Mouse (Mus musculus) neural tube, embryonic 11.5 days (tissue): ENCODE results near the gene Terf2ip. TPM values are rescaled to one million over a fixed set of nuclear protein-coding genes. Genes with fewer than 3 reads are reported as not detected.

Experiments
- ATAC-seq: fragments of 200-750 bp; cut with Nextera tagmentation; 2 replicates; pipeline ENCODE4 v1.8.0; 2017; ENCODE audit warnings: moderate number of reproducible peaks, mild to moderate bottlenecking, moderate TSS enrichment, moderate library complexity; ENCODE audit not compliant: insufficient read depth, low FRiP score, low TSS enrichment
- DNase-seq: peaks from one replicate; pipeline ENCODE4 v3.0.0-alpha.2; 2015; ENCODE audit warnings: low spot score
- H3K27ac ChIP-seq: fragments of 300-500 bp; sonication (generic); 2 replicates; pipeline ENCODE4 v1.5.1; 2014; ENCODE audit warnings: low read depth, mild to moderate bottlenecking, low read length
- H3K27me3 ChIP-seq: fragments of 300-500 bp; sonication (generic); 2 replicates; pipeline ENCODE4 v1.6.1; 2014; ENCODE audit warnings: mild to moderate bottlenecking, low read length, mixed read lengths; ENCODE audit not compliant: control insufficient read depth, insufficient read depth
- H3K36me3 ChIP-seq: fragments of 300-500 bp; sonication (generic); 2 replicates; pipeline ENCODE4 v1.6.1; 2014; ENCODE audit warnings: mild to moderate bottlenecking, low read length, moderate library complexity, mixed read lengths; ENCODE audit not compliant: control insufficient read depth, insufficient read depth
- H3K4me1 ChIP-seq: fragments of 300-500 bp; sonication (generic); 2 replicates; pipeline ENCODE4 v1.6.1; 2014; ENCODE audit warnings: low read length, mixed read lengths; ENCODE audit not compliant: control insufficient read depth, insufficient read depth
- H3K4me2 ChIP-seq: fragments of 300-500 bp; sonication (generic); 2 replicates; pipeline ENCODE4 v1.6.1; 2014; ENCODE audit warnings: low read depth, mild to moderate bottlenecking, moderate library complexity
- H3K4me3 ChIP-seq: fragments of 300-500 bp; sonication (generic); 2 replicates; pipeline ENCODE4 v1.5.1; 2014; ENCODE audit warnings: low read depth, low read length
- H3K9ac ChIP-seq: fragments of 300-500 bp; sonication (generic); 2 replicates; pipeline ENCODE4 v1.6.1; 2014; ENCODE audit warnings: mild to moderate bottlenecking, low read length
- H3K9me3 ChIP-seq: fragments of 300-500 bp; sonication (generic); 2 replicates; pipeline ENCODE4 v1.6.1; 2016; ENCODE audit warnings: low read length; ENCODE audit not compliant: control insufficient read depth
- WGBS: fragments of 180-500 bp; shearing (Covaris S2); extraction: QIAGEN DNeasy Blood & Tissue Kit; methylation state at CpG from one replicate; pipeline ENCODE4 v1.1.7; 2014; 5-methylcytosine and 5-hydroxymethylcytosine counted together
- polyA plus RNA-seq: library from polyadenylated mRNA; unstranded; fragments of >200 nt; fragmentation: Nextera tagmentation; extraction: Ambion mirVana; gene quantifications from 2 replicates; pipeline ENCODE4 v1.2.1, GENCODE M21; 2014

Gene Terf2ip
- polyA plus RNA-seq, 1 experiment from 2014 or later: 35.4 TPM

DNA sequence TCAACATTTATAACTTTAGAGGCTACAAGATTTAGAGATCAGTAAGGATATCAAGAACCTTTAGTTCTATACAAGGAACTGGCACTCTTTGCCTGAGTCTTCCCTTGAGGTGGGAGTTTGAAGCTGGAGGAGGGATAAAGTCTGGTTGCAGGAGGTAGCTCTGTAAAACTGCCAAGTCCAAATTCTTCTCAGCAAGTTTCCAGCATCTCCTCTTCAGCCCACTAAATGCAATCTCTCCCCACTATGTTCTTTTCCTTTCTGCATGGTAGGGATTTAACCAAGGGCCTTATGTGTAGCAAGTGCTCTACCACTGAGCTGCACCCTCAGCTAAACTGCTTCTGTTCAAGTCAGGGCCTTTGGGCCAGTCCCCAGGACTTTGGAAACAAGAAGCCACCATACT lies 43.3 kb downstream of the Terf2ip start:
- no peak for ATAC-seq
- Histone ChIP-seq H3K4me2 (no peak overlapping the region), H3K36me3 (no peaks in the 10 kb centered on the region)

DNA sequence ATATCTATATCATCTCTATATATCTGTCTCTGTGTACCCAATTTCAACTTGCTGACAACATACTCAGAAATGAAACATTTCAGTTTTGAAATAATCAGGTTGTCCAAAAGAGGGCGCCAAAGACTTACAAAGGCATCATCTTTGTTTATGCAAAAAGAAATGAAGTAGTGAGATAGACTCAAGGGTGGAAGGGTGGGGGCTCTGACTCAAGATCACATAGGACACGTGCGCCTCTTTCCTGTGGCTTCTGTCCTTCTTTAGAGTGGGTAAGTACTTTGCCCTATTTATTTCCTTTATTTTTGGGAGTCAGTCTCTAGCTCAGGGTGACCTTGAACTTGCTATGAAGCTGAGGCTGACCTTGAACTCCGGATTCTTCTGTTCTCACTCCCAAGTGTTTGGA lies 50.2 kb downstream of the Terf2ip start:
- 41% methylated on average over 4 of the region's 4 CpGs for WGBS

More for the DNA sequence above, 43.3 kb downstream of the Terf2ip start:
- Histone ChIP-seq H3K9ac (no peak overlapping the region), H3K4me3 (no peak overlapping the region), H3K27ac (no peak overlapping the region), H3K4me1 (no peaks in the 10 kb centered on the region), H3K27me3 (no peaks in the 10 kb centered on the region), H3K9me3 (no peaks in the 10 kb centered on the region)
- DNase-seq: no peak

More for the DNA sequence above, 50.2 kb downstream of the Terf2ip start:
- H3K27ac ChIP-seq: no peak overlapping the region
- no peaks in the 10 kb centered on the region for H3K27me3 ChIP-seq
- H3K4me2 ChIP-seq: no peak overlapping the region
- H3K4me3 ChIP-seq: no peak overlapping the region
- H3K36me3 ChIP-seq: no peaks in the 10 kb centered on the region
- no peaks in the 10 kb centered on the region for H3K4me1 ChIP-seq
- ATAC-seq (peak; percentile 55; the same call in 1 of the 2 replicates), DNase-seq (peak; percentile 23)
- H3K9ac ChIP-seq: no peak overlapping the region
- no peaks in the 10 kb centered on the region for H3K9me3 ChIP-seq

Other genes with a start within 250 kb of the Terf2ip start
- gene Cfdp1, start 157.1 kb upstream of the Terf2ip start, polyA plus RNA-seq: 205 and 212 TPM in 2 replicates
- 6.0 and 6.6 TPM in 2 replicates for gene Tmem170, start 134.6 kb upstream of the Terf2ip start, polyA plus RNA-seq
- 3.2 and 4.3 TPM in 2 replicates for gene Chst5, start 101.0 kb upstream of the Terf2ip start, polyA plus RNA-seq
- gene Tmem231, start 77.5 kb upstream of the Terf2ip start, polyA plus RNA-seq: 15.3 and 15.7 TPM in 2 replicates
- 314 and 318 TPM in 2 replicates for gene Gabarapl2, start 70.7 kb upstream of the Terf2ip start, polyA plus RNA-seq
- 8.7 and 10.1 TPM in 2 replicates for gene Adat1, start 19.1 kb upstream of the Terf2ip start, polyA plus RNA-seq
- 249 and 267 TPM in 2 replicates for gene Kars, start 75 bp upstream of the Terf2ip start, polyA plus RNA-seq
- gene Gm6793, start 3.6 kb downstream of the Terf2ip start, polyA plus RNA-seq: 0.78 and 0.92 TPM in 2 replicates